Mouse (Mus musculus) ES-Bruce4 (cell line): Measurements from ENCODE around the gene Ppp2r5c. TPM values are rescaled to one million over a fixed set of nuclear protein-coding genes. Genes with fewer than 3 reads are reported as not detected.

ENCODE experiments used
- H3K27ac ChIP-seq: 2 replicates; pipeline ENCODE4 v1.5.1; 2012; ENCODE audit warnings: low read length, inconsistent platforms; ENCODE audit not compliant: insufficient read depth
- H3K27me3 ChIP-seq: 2 replicates; pipeline ENCODE4 v1.6.1; 2012; ENCODE audit warnings: mild to moderate bottlenecking, low read length, inconsistent platforms; ENCODE audit not compliant: control insufficient read depth, poor library complexity, insufficient read depth, severe bottlenecking
- H3K36me3 ChIP-seq: 2 replicates; pipeline ENCODE4 v1.6.1; 2012; ENCODE audit warnings: inconsistent platforms, mild to moderate bottlenecking, low read length, moderate library complexity; ENCODE audit not compliant: control insufficient read depth, poor library complexity, insufficient read depth, severe bottlenecking
- H3K4me1 ChIP-seq: one replicate; pipeline ENCODE4 v1.8.1; 2011; ENCODE audit warnings: low read length; ENCODE audit not compliant: control insufficient read depth, insufficient read depth
- H3K4me3 ChIP-seq: 2 replicates; pipeline ENCODE4 v1.5.1; 2011; ENCODE audit warnings: low read depth, mild to moderate bottlenecking, low read length
- H3K9ac ChIP-seq: 2 replicates; pipeline ENCODE4 v1.6.1; 2012; ENCODE audit warnings: low read depth, mild to moderate bottlenecking, inconsistent platforms; ENCODE audit not compliant: poor library complexity, severe bottlenecking
- H3K9me3 ChIP-seq: replicated peaks from 2 replicates; pipeline ENCODE4 v1.6.1; 2012; ENCODE audit warnings: mild to moderate bottlenecking, low read length, inconsistent platforms; ENCODE audit not compliant: control insufficient read depth, poor library complexity, insufficient read depth, severe bottlenecking
- CTCF ChIP-seq: IDR thresholded peaks from one replicate; pipeline ENCODE4 v1.8.1; 2011; ENCODE audit warnings: low read depth, low read length
- EP300 ChIP-seq: IDR thresholded peaks from 2 replicates; pipeline ENCODE4 v1.6.1; 2011; ENCODE audit warnings: low read depth, low read length; ENCODE audit not compliant: insufficient read depth
- POLR2A ChIP-seq: IDR thresholded peaks from one replicate; pipeline ENCODE4 v1.8.1; 2011; ENCODE audit warnings: low read length; ENCODE audit not compliant: insufficient read depth
- polyA plus RNA-seq: library from polyadenylated mRNA; stranded (reverse); fragments of >200 nt; gene quantifications from 2 replicates; pipeline ENCODE4 v1.2.4, GENCODE M21; 2011; ENCODE audit warnings: low read depth; ENCODE audit not compliant: missing spikeins, insufficient read depth, insufficient read length

Ppp2r5c gene
- polyA plus RNA-seq, 1 experiment: 223 TPM

- TF ChIP-seq POLR2A (no peak), CTCF (no peak), EP300 (no peak)
- peak overlapping the region; percentile 43 for H3K9ac ChIP-seq
Observed at GRCm38 (mm10) chr12:110497013-110497412, 50.1 kb downstream of the Ppp2r5c start.

GRCm38 (mm10) chr12:110497485-110497884, 50.6 kb downstream of the Ppp2r5c start:
- 0 out of 2 replicates have a peak overlapping the region, but pooled peaks have one; percentile 56 for H3K4me3 ChIP-seq
- peak overlapping the region; percentile 96 for H3K27ac ChIP-seq

More at GRCm38 (mm10) chr12:110497013-110497412, 50.1 kb downstream of the Ppp2r5c start:
- H3K27me3 ChIP-seq: no peaks in the 10 kb centered on the region
- H3K9me3 ChIP-seq: no peaks in the 10 kb centered on the region
- peak overlapping the region; percentile 96 for H3K27ac ChIP-seq
- no peak overlapping the region for H3K4me3 ChIP-seq
- peaks cover 12% of the 10 kb centered on the region for H3K4me1 ChIP-seq
- H3K36me3 ChIP-seq: no peaks in the 10 kb centered on the region

GRCm38 (mm10) chr12:110498283-110499224, 51.6 kb downstream of the Ppp2r5c start:
- Histone ChIP-seq H3K4me3 (peak overlapping the region; percentile 56), H3K27me3 (no peaks in the 10 kb centered on the region), H3K9ac (peak overlapping the region; percentile 43), H3K27ac (peak overlapping the region; percentile 96), H3K36me3 (no peaks in the 10 kb centered on the region), H3K9me3 (no peaks in the 10 kb centered on the region), H3K4me1 (peaks cover 20% of the 10 kb centered on the region)
- TF ChIP-seq POLR2A (no peak), EP300 (no peak), CTCF (no peak)

More at GRCm38 (mm10) chr12:110497485-110497884, 50.6 kb downstream of the Ppp2r5c start:
- H3K36me3 ChIP-seq: no peaks in the 10 kb centered on the region
- H3K4me1 ChIP-seq: peaks cover 15% of the 10 kb centered on the region
- TF ChIP-seq CTCF: no peak
- TF ChIP-seq EP300: no peak
- no peak for TF ChIP-seq POLR2A
- H3K9me3 ChIP-seq: no peaks in the 10 kb centered on the region
- H3K9ac ChIP-seq: peak overlapping the region; percentile 43
- no peaks in the 10 kb centered on the region for H3K27me3 ChIP-seq

GRCm38 (mm10) chr12:110499225-110499992, 52.5 kb downstream of the Ppp2r5c start:
- H3K27me3 ChIP-seq: no peaks in the 10 kb centered on the region
- H3K4me3 ChIP-seq: peak overlapping the region; percentile 56
- peaks cover 18% of the 10 kb centered on the region for H3K4me1 ChIP-seq
- H3K36me3 ChIP-seq: no peaks in the 10 kb centered on the region
- no peaks in the 10 kb centered on the region for H3K9me3 ChIP-seq
- TF ChIP-seq POLR2A (peak; percentile 47), EP300 (peak; percentile 83), CTCF (no peak)
- peak overlapping the region; percentile 96 for H3K27ac ChIP-seq
- peak overlapping the region; percentile 47 for H3K9ac ChIP-seq

GRCm38 (mm10) chr12:110500095-110500494, 53.2 kb downstream of the Ppp2r5c start:
- Histone ChIP-seq H3K27me3 (no peaks in the 10 kb centered on the region), H3K36me3 (no peaks in the 10 kb centered on the region), H3K4me1 (peaks cover 17% of the 10 kb centered on the region), H3K9me3 (no peaks in the 10 kb centered on the region), H3K27ac (peak overlapping the region; percentile 96), H3K9ac (peak overlapping the region; percentile 47; the same call in 1 of the 2 replicates), H3K4me3 (peak overlapping the region; percentile 56; the same call in 1 of the 2 replicates)
- no peak for TF ChIP-seq POLR2A
- no peak for TF ChIP-seq CTCF
- TF ChIP-seq EP300: no peak
